Mouse (Mus musculus) heart, adult 9 months (tissue): ENCODE results near the gene Ddx21.

Source experiments
- DNase-seq, 2 experiments: peaks; one replicate each; pipeline ENCODE4 v3.0.0; 2022; ENCODE audit warnings: low spot score in 2 of 2

Gene Ddx21

GRCm38 (mm10) chr10:62570126-62570871 is 31.8 kb downstream of the Ddx21 start:
- DNase-seq = no peak

- no peak for DNase-seq
These were observed 33.2 kb downstream of the Ddx21 start for GRCm38 (mm10) chr10:62568861-62569260.

- DNase-seq = no peak
These were observed 44.3 kb downstream of the Ddx21 start for GRCm38 (mm10) chr10:62557736-62558135.

GRCm38 (mm10) chr10:62556558-62556901 is 45.6 kb downstream of the Ddx21 start:
- DNase-seq = no peak

- DNase-seq = no peak
These were observed 46.1 kb downstream of the Ddx21 start for GRCm38 (mm10) chr10:62555705-62556557.

GRCm38 (mm10) chr10:62553611-62554091 is 48.4 kb downstream of the Ddx21 start:
- no peak for DNase-seq

- no peak for DNase-seq
These were observed 51.2 kb downstream of the Ddx21 start for GRCm38 (mm10) chr10:62550787-62551300.

- peak; percentile 52 to 64 for DNase-seq
These were observed 52.4 kb downstream of the Ddx21 start for GRCm38 (mm10) chr10:62549523-62550166.

GRCm38 (mm10) chr10:62546441-62546840 is 55.6 kb downstream of the Ddx21 start:
- DNase-seq = no peak

GRCm38 (mm10) chr10:62545759-62546158 is 56.3 kb downstream of the Ddx21 start:
- DNase-seq = no peak

GRCm38 (mm10) chr10:62544316-62544715 is 57.8 kb downstream of the Ddx21 start:
- no peak for DNase-seq

- peak; percentile 40 to 53 for DNase-seq
These were observed 58.7 kb downstream of the Ddx21 start for GRCm38 (mm10) chr10:62543399-62543808.

- DNase-seq = no peak
These were observed 59.2 kb downstream of the Ddx21 start for GRCm38 (mm10) chr10:62542928-62543327.

GRCm38 (mm10) chr10:62542507-62542906 is 59.6 kb downstream of the Ddx21 start:
- DNase-seq = no peak

GRCm38 (mm10) chr10:62541499-62541898 is 60.6 kb downstream of the Ddx21 start:
- DNase-seq = peak in 1 of 2 experiments; percentile 24

- no peak for DNase-seq
These were observed 61.3 kb downstream of the Ddx21 start for GRCm38 (mm10) chr10:62540800-62541199.

- DNase-seq = no peak
These were observed 67.6 kb downstream of the Ddx21 start for GRCm38 (mm10) chr10:62534509-62534908.

GRCm38 (mm10) chr10:62532832-62533231 is 69.2 kb downstream of the Ddx21 start:
- no peak for DNase-seq
